Mouse (Mus musculus) forebrain, embryonic 16.5 days (tissue): ENCODE data around the gene Gm1993. TPM values are rescaled to one million over a fixed set of nuclear protein-coding genes. Genes with fewer than 3 reads are reported as not detected.
"Not testable (repeated sequence)": the region's sequence is repeated elsewhere in the genome, so short reads cannot be mapped to it uniquely, and the experiment has no call there.

Experiments used
- ATAC-seq: fragments of 200-750 bp; cut with Nextera tagmentation; 2 replicates; pipeline ENCODE4 v1.8.0; 2017; ENCODE audit warnings: mild to moderate bottlenecking, moderate library complexity
- H3K27ac ChIP-seq: fragments of 300-500 bp; sonication (generic); 2 replicates; pipeline ENCODE4 v1.5.1; 2014; ENCODE audit warnings: low read length, control low read depth
- H3K27me3 ChIP-seq: fragments of 300-500 bp; sonication (generic); replicated peaks from 2 replicates; pipeline ENCODE4 v1.6.1; 2014; ENCODE audit warnings: low read length; ENCODE audit not compliant: control insufficient read depth, insufficient read depth
- H3K36me3 ChIP-seq: fragments of 300-500 bp; sonication (generic); 2 replicates; pipeline ENCODE4 v1.6.1; 2014; ENCODE audit not compliant: control insufficient read depth, insufficient read depth
- H3K4me1 ChIP-seq: fragments of 300-500 bp; sonication (generic); replicated peaks from 2 replicates; pipeline ENCODE4 v1.6.1; 2014; ENCODE audit warnings: low read length; ENCODE audit not compliant: control insufficient read depth, insufficient read depth
- H3K4me2 ChIP-seq: fragments of 300-500 bp; sonication (generic); 2 replicates; pipeline ENCODE4 v1.6.1; 2014; ENCODE audit warnings: mild to moderate bottlenecking, low read length, control low read depth
- H3K4me3 ChIP-seq: fragments of 300-500 bp; sonication (generic); replicated peaks from 2 replicates; pipeline ENCODE4 v1.5.1; 2014; ENCODE audit warnings: mild to moderate bottlenecking, low read length, control low read depth
- H3K9ac ChIP-seq: fragments of 300-500 bp; sonication (generic); replicated peaks from 2 replicates; pipeline ENCODE4 v1.6.1; 2014; ENCODE audit warnings: low read depth, low read length, control low read depth
- H3K9me3 ChIP-seq: fragments of 300-500 bp; sonication (generic); 2 replicates; pipeline ENCODE4 v1.6.1; 2016; ENCODE audit warnings: low read length; ENCODE audit not compliant: control insufficient read depth
- WGBS: fragments of 180-500 bp; shearing (Covaris S2); extraction: QIAGEN DNeasy Blood & Tissue Kit; methylation state at CpG from one replicate; pipeline ENCODE4 v1.1.7; 2014; 5-methylcytosine and 5-hydroxymethylcytosine counted together
- polyA plus RNA-seq: library from polyadenylated mRNA; unstranded; fragments of >200 nt; fragmentation: Nextera tagmentation; extraction: Ambion mirVana; gene quantifications from 2 replicates; pipeline ENCODE4 v1.2.1, GENCODE M21; 2015

Gm1993 gene
- polyA plus RNA-seq, result not detected in 2 replicates

GRCm38 (mm10) chrX:25570352-25570751 is at the start of gene Gm1993:
Gm1993 (minus strand) TSS chrX:25570452.
- H3K9me3 ChIP-seq, H3K36me3 ChIP-seq, ATAC-seq, H3K9ac ChIP-seq, H3K27ac ChIP-seq, H3K4me1 ChIP-seq, H3K4me2 ChIP-seq, H3K27me3 ChIP-seq, H3K4me3 ChIP-seq: not testable (repeated sequence)
- 85% methylated on average over 7 of the region's 7 CpGs for WGBS
